Mouse (Mus musculus): ENCODE data around the gene Hadha.

- TF ChIP-seq USF1 (IDR thresholded peaks at IDR 0.05; ENCODE audit: low read depth): no peak
- TF ChIP-seq TCF3 (IDR thresholded peaks at IDR 0.05; ENCODE audit: insufficient read length, low read depth): no peak
- TF ChIP-seq POLR2A (IDR thresholded peaks at IDR 0.05; ENCODE audit: insufficient read length, low read depth): no peak
Measured at GRCm38 (mm10) chr5:30154013-30154412, 949 bp downstream of the Hadha start.

Data from myocyte (in vitro differentiated cells).